Mouse (Mus musculus): ENCODE data around the gene Per1.

GRCm38 (mm10) chr11:69052824-69053421 lies 42.1 kb upstream of the Per1 start:
- TF ChIP-seq CTCF (IDR thresholded peaks at IDR 0.05; ENCODE audit: control insufficient read depth, insufficient read depth, insufficient read length) (no peak), MAX (IDR thresholded peaks at IDR 0.05) (no peak)

All from C2C12 (cell line).